Mouse (Mus musculus): Measurements from ENCODE around the gene Bicd2. TPM values are rescaled to one million over a fixed set of nuclear protein-coding genes. Genes with fewer than 3 reads are reported as not detected.

Gene Bicd2
- 4.9 and 5.8 TPM in 2 replicates for polyA plus RNA-seq (2015; fragmentation: Nextera tagmentation; extraction: Ambion mirVana)

DNA sequence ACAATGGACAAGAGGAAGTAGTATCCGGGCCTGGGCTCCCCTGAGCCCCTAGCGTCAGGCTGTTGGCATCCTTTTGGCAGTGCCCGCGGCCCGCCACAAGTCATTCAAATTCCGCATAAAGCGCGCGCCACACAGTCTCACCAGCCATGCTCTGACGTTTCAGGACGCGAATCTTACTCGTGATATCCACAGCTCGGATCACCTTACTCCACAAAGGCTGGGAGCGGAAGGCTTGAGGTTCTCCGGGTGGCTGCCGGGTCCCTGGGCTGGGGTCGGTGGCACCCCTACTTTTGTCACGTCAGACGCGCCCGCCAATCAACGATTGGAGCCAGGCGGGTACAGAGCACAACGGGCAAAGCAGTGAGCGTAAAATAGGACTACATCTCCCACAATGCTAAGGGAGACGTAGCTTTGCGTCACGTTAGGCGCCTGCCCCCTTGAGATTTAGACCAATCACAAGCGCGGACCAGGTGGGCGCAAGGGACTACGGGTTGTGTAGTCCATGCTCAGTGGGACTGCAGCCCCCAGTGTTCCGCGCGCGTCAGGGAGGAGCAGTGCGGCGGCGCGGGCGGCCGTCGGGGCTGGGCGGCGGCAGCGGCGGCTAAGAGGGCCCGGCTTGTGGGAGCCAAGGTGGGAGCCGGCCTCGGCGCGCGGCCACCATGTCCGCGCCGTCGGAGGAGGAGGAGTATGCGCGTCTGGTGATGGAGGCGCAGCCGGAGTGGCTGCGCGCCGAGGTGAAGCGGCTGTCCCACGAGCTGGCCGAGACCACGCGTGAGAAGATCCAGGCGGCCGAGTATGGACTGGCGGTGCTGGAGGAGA, at the start of gene Bicd2:
Gene Bicd2 (plus strand): TSS at position 574 of the 819 bp plus-strand sequence.
- peak; percentile 96 for DNase-seq
- WGBS (ENCODE audit: insufficient replicate concordance) = under 1% methylated on average over 71 of the region's 74 CpGs
- Histone ChIP-seq H3K4me2 (ENCODE audit: low read depth, low read length) (peak within 1 kb of the TSS; percentile 97), H3K9me3 (ENCODE audit: low read length) (no peaks in the 10 kb centered on the region), H3K27ac (ENCODE audit: low read depth) (peak within 1 kb of the TSS; percentile 69), H3K4me3 (ENCODE audit: low read depth, low read length) (peak within 1 kb of the TSS; percentile 87), H3K9ac (replicated peaks) (peak within 1 kb of the TSS; percentile 75), H3K4me1 (ENCODE audit: insufficient read depth) (peaks cover 48% of the 10 kb centered on the region), H3K36me3 (replicated peaks; ENCODE audit: insufficient read depth, low read length) (no peaks in the 10 kb centered on the region), H3K27me3 (ENCODE audit: insufficient read depth, low read length) (no peaks in the 10 kb centered on the region)
- TF ChIP-seq CTCF (IDR thresholded peaks at IDR 0.05; ENCODE audit: low read depth) (peak; percentile 43), EP300 (IDR thresholded peaks at IDR 0.05; ENCODE audit: low read depth) (no peak)
- ATAC-seq = peak; percentile 99

GRCm38 (mm10) chr13:49291949-49292348, 49.4 kb upstream of the Bicd2 start:
- WGBS (ENCODE audit: insufficient replicate concordance) = 56% methylated on average over 6 of the region's 6 CpGs
- no peak overlapping the region for H3K4me3 ChIP-seq (ENCODE audit: low read depth, low read length)
- peaks cover 16% of the 10 kb centered on the region for H3K36me3 ChIP-seq (replicated peaks; ENCODE audit: insufficient read depth, low read length)
- ATAC-seq (no peak), DNase-seq (no peak)
- TF ChIP-seq EP300 (IDR thresholded peaks at IDR 0.05; ENCODE audit: low read depth) (no peak), CTCF (IDR thresholded peaks at IDR 0.05; ENCODE audit: low read depth) (no peak)
- no peak overlapping the region for H3K4me2 ChIP-seq (ENCODE audit: low read depth, low read length)
- no peak overlapping the region for H3K9ac ChIP-seq (replicated peaks)
- H3K9me3 ChIP-seq (ENCODE audit: low read length) = no peaks in the 10 kb centered on the region
- H3K27ac ChIP-seq (ENCODE audit: low read depth) = no peak overlapping the region
- H3K4me1 ChIP-seq (ENCODE audit: insufficient read depth) = no peaks in the 10 kb centered on the region
- no peaks in the 10 kb centered on the region for H3K27me3 ChIP-seq (ENCODE audit: insufficient read depth, low read length)

GRCm38 (mm10) chr13:49294108-49294507, 47.3 kb upstream of the Bicd2 start:
- no peak overlapping the region for H3K4me3 ChIP-seq (ENCODE audit: low read depth, low read length)
- H3K36me3 ChIP-seq (replicated peaks; ENCODE audit: insufficient read depth, low read length) = 0 out of 2 replicates have a peak, but pooled peaks cover 10% of the 10 kb centered on the region
- H3K27me3 ChIP-seq (ENCODE audit: insufficient read depth, low read length) = no peaks in the 10 kb centered on the region
- H3K27ac ChIP-seq (ENCODE audit: low read depth) = no peak overlapping the region
- DNase-seq (no peak), ATAC-seq (no peak)
- WGBS (ENCODE audit: insufficient replicate concordance) = 62% methylated on average over 9 of the region's 9 CpGs
- H3K9ac ChIP-seq (replicated peaks) = no peak overlapping the region
- TF ChIP-seq CTCF (IDR thresholded peaks at IDR 0.05; ENCODE audit: low read depth) (no peak), EP300 (IDR thresholded peaks at IDR 0.05; ENCODE audit: low read depth) (no peak)
- no peaks in the 10 kb centered on the region for H3K9me3 ChIP-seq (ENCODE audit: low read length)
- no peak overlapping the region for H3K4me2 ChIP-seq (ENCODE audit: low read depth, low read length)
- H3K4me1 ChIP-seq (ENCODE audit: insufficient read depth) = peaks cover 17% of the 10 kb centered on the region

DNA sequence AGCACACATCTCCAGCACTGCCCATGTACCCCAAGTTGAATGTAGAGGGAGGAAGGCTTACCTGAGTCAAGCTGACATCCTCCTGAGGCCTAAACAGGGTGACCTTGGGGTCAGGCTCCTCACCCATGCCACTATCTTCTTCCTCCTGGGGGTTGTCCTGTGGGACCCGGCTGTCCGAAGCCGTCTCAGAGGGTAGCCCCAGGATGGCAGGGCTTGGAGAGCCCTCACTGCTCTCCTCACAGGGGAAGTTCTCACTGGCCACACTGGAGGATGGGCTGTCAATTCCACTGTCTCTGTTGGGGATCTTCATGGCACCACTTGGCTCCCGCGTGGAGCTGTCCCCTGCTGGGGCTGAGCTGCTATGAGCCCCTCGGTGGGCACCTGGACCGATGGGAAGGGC, 45.1 kb upstream of the Bicd2 start:
- no peak overlapping the region for H3K4me2 ChIP-seq (ENCODE audit: low read depth, low read length)
- 83% methylated on average over 7 of the region's 7 CpGs for WGBS (ENCODE audit: insufficient replicate concordance)
- H3K4me3 ChIP-seq (ENCODE audit: low read depth, low read length) = no peak overlapping the region
- no peaks in the 10 kb centered on the region for H3K9me3 ChIP-seq (ENCODE audit: low read length)
- no peak for DNase-seq
- 0 out of 2 replicates have a peak, but pooled peaks cover 4% of the 10 kb centered on the region for H3K36me3 ChIP-seq (replicated peaks; ENCODE audit: insufficient read depth, low read length)
- ATAC-seq = no peak
- TF ChIP-seq CTCF (IDR thresholded peaks at IDR 0.05; ENCODE audit: low read depth) = no peak
- no peak for TF ChIP-seq EP300 (IDR thresholded peaks at IDR 0.05; ENCODE audit: low read depth)
- H3K27me3 ChIP-seq (ENCODE audit: insufficient read depth, low read length) = no peaks in the 10 kb centered on the region
- peaks cover 26% of the 10 kb centered on the region for H3K4me1 ChIP-seq (ENCODE audit: insufficient read depth)
- H3K27ac ChIP-seq (ENCODE audit: low read depth) = no peak overlapping the region
- H3K9ac ChIP-seq (replicated peaks) = no peak overlapping the region

DNA sequence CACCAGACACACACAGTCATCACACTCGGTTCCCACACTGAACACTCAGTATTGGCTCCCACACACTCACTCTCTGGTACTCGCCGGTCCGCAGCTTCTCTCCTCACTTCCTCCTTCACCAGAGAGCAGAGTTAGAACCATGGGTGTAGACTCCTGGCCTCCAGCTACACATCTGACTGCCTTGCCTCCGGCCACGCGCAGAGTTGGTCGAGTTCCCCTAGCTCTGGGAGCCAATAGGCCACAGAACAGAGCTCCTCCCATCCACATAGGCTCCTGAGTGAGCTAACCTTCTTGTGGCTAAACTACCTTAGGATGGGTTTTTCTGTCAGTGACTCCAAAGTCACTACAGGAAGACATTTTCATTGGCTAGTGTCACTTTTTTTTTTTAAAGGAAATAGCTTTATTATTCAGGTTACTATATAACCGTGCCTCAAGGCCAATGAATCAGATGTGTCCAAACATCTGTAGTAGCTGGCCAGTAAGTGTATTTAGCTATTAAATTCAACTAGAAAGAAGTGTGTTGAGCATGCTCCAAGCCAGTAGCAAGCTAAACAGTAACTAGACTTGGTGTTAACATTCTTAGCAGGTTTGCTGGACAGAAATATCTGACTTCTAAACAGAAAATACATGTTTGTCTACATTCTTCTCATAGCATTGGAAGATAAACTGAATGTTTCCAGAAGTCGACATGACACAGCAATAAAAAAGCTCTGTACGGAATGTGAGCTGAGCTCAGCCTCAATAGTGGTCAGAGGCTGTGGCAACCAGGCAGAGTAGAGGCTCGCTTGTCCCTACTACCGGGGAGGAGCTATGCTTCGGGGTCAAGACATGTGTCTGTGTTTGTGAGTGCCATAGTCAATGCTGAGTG, 42.6 kb upstream of the Bicd2 start:
- Histone ChIP-seq H3K4me3 (ENCODE audit: low read depth, low read length) (no peak overlapping the region), H3K4me1 (ENCODE audit: insufficient read depth) (peaks cover 33% of the 10 kb centered on the region), H3K9ac (replicated peaks) (no peak overlapping the region), H3K27me3 (ENCODE audit: insufficient read depth, low read length) (no peaks in the 10 kb centered on the region), H3K9me3 (ENCODE audit: low read length) (no peaks in the 10 kb centered on the region), H3K27ac (ENCODE audit: low read depth) (peak overlapping the region; percentile 55), H3K4me2 (ENCODE audit: low read depth, low read length) (peak overlapping the region; percentile 45), H3K36me3 (replicated peaks; ENCODE audit: insufficient read depth, low read length) (no peaks in the 10 kb centered on the region)
- peak; percentile 34 for DNase-seq
- ATAC-seq = peak; percentile 48
- no peak for TF ChIP-seq EP300 (IDR thresholded peaks at IDR 0.05; ENCODE audit: low read depth)
- no peak for TF ChIP-seq CTCF (IDR thresholded peaks at IDR 0.05; ENCODE audit: low read depth)
- 34% methylated on average over 14 of the region's 14 CpGs for WGBS (ENCODE audit: insufficient replicate concordance)

- no peaks in the 10 kb centered on the region for H3K36me3 ChIP-seq (replicated peaks; ENCODE audit: insufficient read depth, low read length)
- H3K9ac ChIP-seq (replicated peaks) = no peak overlapping the region
- H3K4me2 ChIP-seq (ENCODE audit: low read depth, low read length) = no peak overlapping the region
- H3K4me3 ChIP-seq (ENCODE audit: low read depth, low read length) = no peak overlapping the region
- ATAC-seq (no peak), DNase-seq (no peak)
- WGBS (ENCODE audit: insufficient replicate concordance) = 69% methylated on average over 1 of the region's 1 CpGs
- no peak for TF ChIP-seq CTCF (IDR thresholded peaks at IDR 0.05; ENCODE audit: low read depth)
- no peak for TF ChIP-seq EP300 (IDR thresholded peaks at IDR 0.05; ENCODE audit: low read depth)
- H3K9me3 ChIP-seq (ENCODE audit: low read length) = no peaks in the 10 kb centered on the region
- H3K4me1 ChIP-seq (ENCODE audit: insufficient read depth) = peaks cover 44% of the 10 kb centered on the region
- no peak overlapping the region for H3K27ac ChIP-seq (ENCODE audit: low read depth)
- no peaks in the 10 kb centered on the region for H3K27me3 ChIP-seq (ENCODE audit: insufficient read depth, low read length)
Measured at GRCm38 (mm10) chr13:49300771-49301170, 40.6 kb upstream of the Bicd2 start.
